Mouse (Mus musculus) small intestine, adult 2 months (tissue): ENCODE results near the gene Plac9a.

Experiments used
- CTCF ChIP-seq: fragments of 200-500 bp; IDR thresholded peaks from 2 replicates; pipeline ENCODE4 v1.5.1; 2012; ENCODE audit warnings: low read depth, mild to moderate bottlenecking, control low read depth, inconsistent platforms, low read length, moderate library complexity, mixed read lengths; ENCODE audit not compliant: insufficient replicate concordance, insufficient read length; ENCODE audit errors: extremely low read depth
- POLR2A ChIP-seq: fragments of 200-500 bp; IDR thresholded peaks from 2 replicates; pipeline ENCODE4 v1.6.1; 2012; ENCODE audit warnings: low read depth, mild to moderate bottlenecking, control low read depth, inconsistent platforms, low read length, moderate library complexity

DNA sequence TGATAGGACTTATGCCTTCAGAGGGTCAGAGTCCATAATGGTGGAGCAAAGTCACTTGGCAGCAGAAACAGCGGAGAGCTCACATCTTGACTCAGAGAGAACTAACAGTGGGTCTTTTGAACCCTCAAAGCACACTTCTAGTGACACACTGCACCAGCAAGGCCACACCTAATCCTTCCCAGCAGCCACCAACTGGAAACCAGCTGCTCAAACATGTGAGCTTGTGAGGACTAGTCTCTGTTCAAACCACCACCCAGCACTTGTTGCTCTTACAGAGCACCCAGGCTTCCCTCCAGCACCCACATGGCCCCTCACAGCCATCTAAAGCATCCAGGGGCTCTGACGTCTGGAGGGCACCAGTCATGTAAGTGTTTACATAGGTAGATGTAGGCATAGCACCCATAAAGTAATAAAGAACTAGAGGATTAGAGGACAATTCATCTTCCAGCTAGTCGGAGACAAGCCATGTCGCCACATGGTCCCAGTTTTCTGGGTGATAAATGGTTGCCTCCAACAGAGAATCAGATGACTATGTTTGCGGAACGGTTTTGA is 57.0 kb downstream of the Plac9a start:
- TF ChIP-seq CTCF (no peak), POLR2A (no peak)
